Mouse (Mus musculus): ENCODE measurements around the gene Itgb4. TPM values are rescaled to one million over a fixed set of nuclear protein-coding genes. Genes with fewer than 3 reads are reported as not detected.

Gene Itgb4
- under 1 TPM in 1 of 2 experiments, not detected in 1; 0.12 TPM for total RNA-seq (2023)

DNA sequence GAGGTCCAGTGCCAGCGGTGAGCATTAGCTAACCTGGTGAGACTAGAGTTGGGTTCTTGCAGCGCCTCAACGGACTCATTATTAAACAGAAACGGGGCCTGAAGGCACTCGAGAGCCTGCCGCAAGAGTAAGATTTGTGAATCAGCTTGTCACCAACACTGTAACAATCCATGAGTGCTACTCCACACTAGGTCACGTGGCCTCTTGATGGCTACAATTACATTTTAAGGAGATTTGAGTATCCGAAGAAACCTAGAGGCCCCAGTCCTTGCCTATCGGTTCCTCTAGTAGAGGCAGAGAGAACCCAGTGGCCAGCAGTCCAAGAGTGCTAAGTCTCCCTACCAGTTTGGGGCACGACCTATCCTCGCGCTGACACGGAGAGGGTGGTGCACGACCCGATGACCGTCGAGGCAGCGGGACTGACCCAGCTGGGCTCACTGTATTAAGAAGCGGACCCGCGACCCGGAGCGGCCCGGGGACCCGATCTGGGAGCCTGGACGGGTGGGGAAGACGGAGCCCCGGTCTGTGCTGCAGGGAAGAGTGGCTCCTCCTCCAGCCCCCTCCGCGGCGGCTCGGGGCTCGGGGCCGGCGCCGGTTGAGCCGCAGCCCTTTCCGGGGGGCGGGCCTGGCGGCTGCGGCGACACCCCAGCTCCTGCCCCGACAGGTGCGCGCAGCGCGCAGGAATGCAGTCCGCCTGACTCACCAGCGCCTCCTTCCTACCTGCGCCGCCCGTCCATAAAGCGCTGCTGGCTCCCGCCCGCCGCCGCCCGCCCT, at the start of gene Itgb4:
Itgb4 (plus strand) TSS at position 401 of the 774 bp plus-strand sequence.

DNA sequence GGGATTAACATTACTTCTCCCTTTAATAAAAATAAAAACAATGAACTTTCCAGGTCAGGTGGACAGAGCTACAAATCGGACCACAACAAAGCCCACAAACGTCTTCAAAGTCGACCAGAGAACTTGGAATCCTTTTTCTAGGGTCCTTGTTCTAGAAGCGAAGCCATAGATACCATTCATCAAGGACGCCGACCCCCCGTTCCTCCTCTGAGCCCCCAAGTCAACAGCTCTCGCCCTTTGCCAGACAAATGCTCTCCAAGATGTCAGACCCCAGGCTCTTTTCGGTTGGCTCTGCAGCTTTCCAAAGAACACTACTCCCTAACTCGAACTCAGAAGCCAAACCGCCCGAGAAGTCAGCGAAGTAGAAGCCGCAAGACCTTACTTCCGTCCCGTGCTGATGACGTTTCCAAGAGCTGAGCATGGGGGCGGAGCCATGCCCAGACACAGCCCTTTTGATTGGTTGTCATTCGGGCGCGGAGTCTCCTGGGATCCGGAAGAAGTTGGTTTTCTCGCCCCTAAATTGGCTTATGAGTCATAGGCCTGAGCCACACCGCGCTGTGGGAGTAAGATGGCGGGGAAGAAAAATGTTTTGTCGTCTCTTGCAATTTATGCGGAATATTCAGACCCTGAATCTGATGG, 41.3 kb upstream of the Itgb4 start, which contains the start of the genes Sap30bp and Recql5:
Sap30bp (plus strand) TSS at position 175 of the 639 bp plus-strand sequence.
Recql5 (minus strand) TSS at position 370 of the 639 bp plus-strand sequence.

DNA sequence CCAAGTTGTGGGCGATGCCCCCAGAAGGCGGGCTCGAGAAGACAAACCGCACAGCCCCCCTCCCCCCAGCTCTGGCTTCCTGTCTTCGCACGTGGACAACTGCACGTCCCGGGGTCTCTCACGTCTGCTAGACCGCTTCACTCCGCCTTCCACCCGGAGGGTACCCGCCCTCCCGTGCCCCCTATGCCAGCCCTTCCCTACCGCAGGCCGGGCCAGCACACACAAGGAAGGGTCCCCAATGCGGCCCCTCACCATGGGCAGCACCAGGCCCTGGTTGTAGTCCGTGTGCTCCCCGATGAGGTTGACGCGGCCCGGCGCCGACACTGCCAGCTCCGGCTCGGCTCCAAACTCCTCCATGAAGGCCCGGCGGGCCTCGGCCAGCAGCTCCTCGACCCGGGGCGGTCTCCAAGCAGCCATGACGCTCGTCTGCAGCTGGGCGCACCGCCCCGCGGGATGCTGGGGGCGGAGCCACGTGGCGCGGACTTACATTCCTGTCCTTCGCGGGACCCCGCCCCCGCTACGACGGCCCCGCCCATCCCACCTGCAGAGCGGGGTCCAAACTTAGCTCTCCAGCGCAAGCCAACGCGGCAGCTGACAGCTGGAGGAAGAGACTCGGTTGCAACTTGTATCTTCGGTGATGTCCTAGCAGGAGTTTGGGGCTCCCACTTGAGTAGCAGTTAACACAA, 37.9 kb downstream of the Itgb4 start, which contains the start of gene Galk1:
Galk1 (minus strand) TSS at position 458 of the 686 bp plus-strand sequence.

DNA sequence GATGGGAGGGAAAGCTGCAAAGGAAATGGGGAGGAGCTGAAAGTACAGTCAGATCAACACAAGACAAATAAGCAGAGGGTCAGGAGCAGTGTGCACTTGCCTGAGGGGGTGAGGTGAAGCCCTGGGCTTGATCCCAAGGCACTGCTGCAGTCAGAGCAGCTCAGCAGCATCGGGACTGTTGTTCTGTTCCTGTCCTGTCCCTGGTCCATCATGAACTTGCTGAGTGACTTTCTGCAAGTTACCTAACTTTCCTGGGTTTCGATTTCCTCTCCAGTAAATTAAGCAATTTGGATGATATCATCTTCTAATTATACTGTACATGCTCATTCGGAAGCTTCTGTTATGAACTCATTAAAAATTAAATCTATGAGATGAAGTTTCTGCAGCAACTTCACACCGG, 53.2 kb downstream of the Itgb4 start, which contains the start of gene H3f3b:
H3f3b (minus strand) TSS at position 207 of the 400 bp plus-strand sequence.

DNA sequence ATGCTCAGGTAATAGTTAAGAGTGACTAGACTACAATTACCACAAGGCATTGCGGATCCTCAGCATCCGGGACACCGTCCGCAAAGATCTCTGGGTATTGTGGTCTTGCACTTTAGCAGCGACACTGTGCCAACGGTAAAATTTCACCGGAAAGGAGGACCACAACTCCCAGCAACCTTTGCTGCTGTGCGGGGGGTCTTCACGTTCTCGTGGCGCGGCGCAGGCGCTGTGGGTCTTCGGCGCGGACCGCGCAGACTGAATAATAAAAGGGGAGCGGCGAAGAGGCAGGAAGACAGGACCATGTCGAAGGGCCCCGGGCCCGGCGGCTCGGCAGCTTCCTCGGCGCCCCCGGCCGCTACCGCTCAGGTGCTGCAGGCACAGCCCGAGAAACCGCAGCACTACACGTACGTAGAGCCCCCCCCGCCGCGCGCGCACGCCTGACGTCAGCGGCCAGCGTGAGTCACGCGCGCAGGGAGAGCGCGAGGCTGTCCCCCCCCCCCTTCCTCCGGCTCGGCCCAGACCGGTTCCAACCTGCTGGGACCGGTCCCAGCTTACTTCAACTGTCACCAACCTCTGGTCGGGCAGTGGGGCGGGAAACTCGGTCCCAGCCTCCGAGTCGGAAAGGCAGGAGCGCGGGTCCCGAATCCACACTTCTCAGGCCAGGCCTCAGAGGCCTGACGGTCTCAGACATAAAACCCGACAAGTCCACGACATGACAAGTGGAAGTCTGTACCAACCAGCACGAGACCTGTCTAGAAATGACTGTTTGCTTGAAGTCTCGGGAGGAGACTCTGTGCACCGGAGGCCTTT, 55.8 kb downstream of the Itgb4 start, which contains the start of gene Unk:
Unk (plus strand) TSS at position 235 of the 810 bp plus-strand sequence.

Other genes starting within 250 kb of the Itgb4 start
- gene Tmem94, start 209.3 kb upstream of the Itgb4 start, total RNA-seq (2023), result 10 to 100 TPM; 66.9 to 67.1 TPM
- gene Caskin2, start 161.1 kb upstream of the Itgb4 start, total RNA-seq (2023), result 1 to 10 TPM; 1.8 to 2.3 TPM
- gene Tsen54, start 160.0 kb upstream of the Itgb4 start, total RNA-seq (2023), result 10 to 100 TPM; 24.8 to 26.0 TPM
- 10 to 100 TPM; 40.6 to 43.0 TPM for gene Llgl2, start 150.7 kb upstream of the Itgb4 start, total RNA-seq (2023)
- gene Myo15b, start 116.3 kb upstream of the Itgb4 start, total RNA-seq (2023), result 1 to 10 TPM in 1 of 2 experiments, not detected in 1; 1.2 TPM
- 1 to 10 TPM; 2.2 to 2.4 TPM for gene Smim5, start 74.7 kb upstream of the Itgb4 start, total RNA-seq (2023)
- not detected for gene Smim6, start 62.7 kb upstream of the Itgb4 start, total RNA-seq (2023)
- 10 to 100 TPM; 41.0 to 56.5 TPM for gene Sap30bp, start 41.4 kb upstream of the Itgb4 start, total RNA-seq (2023)
- gene Recql5, start 41.2 kb upstream of the Itgb4 start, total RNA-seq (2023), result 10 to 100 TPM; 21.4 to 23.4 TPM
- 10 to 100 TPM; 16.1 to 20.7 TPM for gene Galk1, start 38.0 kb downstream of the Itgb4 start, total RNA-seq (2023)
- gene H3f3b, start 53.3 kb downstream of the Itgb4 start, total RNA-seq (2023), result 1,000 to 10,000 TPM; 1,503 to 1,566 TPM
- gene Unk, start 55.6 kb downstream of the Itgb4 start, total RNA-seq (2023), result 10 to 100 TPM; 49.6 to 53.8 TPM
- 10 to 100 TPM; 87.7 TPM for gene Unc13d, start 103.3 kb downstream of the Itgb4 start, total RNA-seq (2023)
- 100 to 1,000 TPM; 145 to 163 TPM for gene Wbp2, start 112.3 kb downstream of the Itgb4 start, total RNA-seq (2023)
- 1 to 10 TPM; 1.9 to 3.2 TPM for gene Trim47, start 152.5 kb downstream of the Itgb4 start, total RNA-seq (2023)
- 10 to 100 TPM; 37.9 to 43.8 TPM for gene Trim65, start 156.4 kb downstream of the Itgb4 start, total RNA-seq (2023)
- gene Mrpl38, start 164.2 kb downstream of the Itgb4 start, total RNA-seq (2023), result 10 to 100 TPM; 47.3 to 65.1 TPM
- gene Fbf1, start 193.5 kb downstream of the Itgb4 start, total RNA-seq (2023), result 10 to 100 TPM; 27.4 to 31.2 TPM
- 10 to 100 TPM; 39.4 to 48.5 TPM for gene Ten1, start 224.1 kb downstream of the Itgb4 start, total RNA-seq (2023)
- gene Acox1, start 224.3 kb downstream of the Itgb4 start, total RNA-seq (2023), result 10 to 100 TPM; 24.5 to 35.6 TPM

Measured in T-cell, adult 66 days (primary cell).